Mouse (Mus musculus): ENCODE data around the gene Rbms3.

DNA sequence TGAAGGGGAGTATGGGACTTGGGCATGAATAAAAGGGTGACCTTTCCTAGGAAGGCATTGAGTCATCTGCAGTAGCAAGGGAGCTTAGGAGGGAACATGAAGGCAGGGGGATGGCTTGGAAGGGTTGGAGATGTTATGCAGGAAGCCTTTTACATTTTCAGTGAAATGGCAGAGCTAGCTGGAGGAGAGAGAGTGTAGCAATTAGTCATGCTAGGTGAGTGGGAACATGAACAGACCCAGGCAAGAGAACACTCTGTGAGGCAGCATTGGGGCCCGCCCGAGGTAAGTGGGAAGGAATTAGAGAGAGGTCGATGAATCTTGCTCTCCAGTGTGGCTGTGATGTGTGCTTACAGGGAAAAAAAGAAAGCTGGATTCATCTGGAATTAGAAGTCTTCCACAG lies 477.8 kb downstream of the Rbms3 start:
- TF ChIP-seq POLR2A (IDR thresholded peaks at IDR 0.05; ENCODE audit: extremely low read depth, insufficient read depth, low read length) (no peak), CTCF (IDR thresholded peaks at IDR 0.05; ENCODE audit: extremely low read depth, insufficient read depth, low read length) (no peak)

Data from cortical plate, adult 2 months (tissue).